Mouse (Mus musculus) testis, postnatal 14 days (tissue): ENCODE results near the gene Plekhn1.
A peak's percentile ranks its signal among the peaks of the same experiment; 100 is the strongest.

ENCODE experiments used
- DNase-seq: peaks from one replicate; pipeline ENCODE4 v3.0.0; 2021; ENCODE audit warnings: low spot score

Gene Plekhn1

GRCm38 (mm10) chr4:156213134-156213533, 21.5 kb downstream of the Plekhn1 start:
- DNase-seq, result no peak

GRCm38 (mm10) chr4:156209963-156210635, 24.6 kb downstream of the Plekhn1 start:
- DNase-seq, result no peak

- DNase-seq, result no peak
Measured at GRCm38 (mm10) chr4:156208872-156209271, 25.8 kb downstream of the Plekhn1 start.

- no peak for DNase-seq
Measured at GRCm38 (mm10) chr4:156203413-156204131, 31.1 kb downstream of the Plekhn1 start.

GRCm38 (mm10) chr4:156203001-156203412, 31.6 kb downstream of the Plekhn1 start, which contains the start of gene AW011738:
Gene AW011738 (plus strand): TSS chr4:156203304.
- no peak for DNase-seq

GRCm38 (mm10) chr4:156202462-156202893, 32.2 kb downstream of the Plekhn1 start:
- DNase-seq, result no peak

- no peak for DNase-seq
Measured at GRCm38 (mm10) chr4:156200623-156201475, 33.8 kb downstream of the Plekhn1 start, which contains the start of gene Isg15. Gene Isg15 (minus strand): TSS chr4:156200818.

- DNase-seq, result peak; percentile 76
Measured at GRCm38 (mm10) chr4:156197829-156198205, 36.8 kb downstream of the Plekhn1 start.

- DNase-seq, result peak; percentile 79
Measured at GRCm38 (mm10) chr4:156197131-156197828, 37.4 kb downstream of the Plekhn1 start, which contains the start of gene Agrn. Gene Agrn (minus strand): TSS chr4:156197488.

GRCm38 (mm10) chr4:156195927-156196870, 38.5 kb downstream of the Plekhn1 start:
- peak; percentile 42 for DNase-seq

GRCm38 (mm10) chr4:156194346-156194745, 40.3 kb downstream of the Plekhn1 start:
- DNase-seq, result no peak

- DNase-seq, result no peak
Measured at GRCm38 (mm10) chr4:156193906-156194305, 40.8 kb downstream of the Plekhn1 start.

GRCm38 (mm10) chr4:156193200-156193590, 41.5 kb downstream of the Plekhn1 start:
- no peak for DNase-seq

- DNase-seq, result no peak
Measured at GRCm38 (mm10) chr4:156192421-156193199, 42.0 kb downstream of the Plekhn1 start.

- DNase-seq, result no peak
Measured at GRCm38 (mm10) chr4:156188811-156189323, 45.8 kb downstream of the Plekhn1 start.

- no peak for DNase-seq
Measured at GRCm38 (mm10) chr4:156188162-156188810, 46.4 kb downstream of the Plekhn1 start.

- DNase-seq, result no peak
Measured at GRCm38 (mm10) chr4:156185950-156186850, 48.5 kb downstream of the Plekhn1 start.

- DNase-seq, result no peak
Measured at GRCm38 (mm10) chr4:156185456-156185949, 49.2 kb downstream of the Plekhn1 start.
